Mouse (Mus musculus) erythroblast, embryonic 14.5 days (primary cell): ENCODE results near the gene Whamm. TPM values are rescaled to one million over a fixed set of nuclear protein-coding genes. Genes with fewer than 3 reads are reported as not detected.

Experiments used
- H3K27me3 ChIP-seq: 2 replicates; pipeline ENCODE4 v1.6.1; 2012; ENCODE audit warnings: inconsistent platforms; ENCODE audit not compliant: control insufficient read depth
- H3K36me3 ChIP-seq: 2 replicates; pipeline ENCODE4 v1.6.1; 2012; ENCODE audit warnings: mild to moderate bottlenecking, inconsistent platforms; ENCODE audit not compliant: control insufficient read depth
- H3K4me1 ChIP-seq: 2 replicates; pipeline ENCODE4 v1.6.1; 2012; ENCODE audit warnings: inconsistent platforms; ENCODE audit not compliant: control insufficient read depth
- H3K4me3 ChIP-seq: replicated peaks from 2 replicates; pipeline ENCODE3; 2012; ENCODE audit warnings: moderate library complexity, mild to moderate bottlenecking, inconsistent platforms
- H3K9me3 ChIP-seq: 2 replicates; pipeline ENCODE4 v1.6.1; 2012; ENCODE audit warnings: low read length, inconsistent platforms, mixed read lengths; ENCODE audit not compliant: control insufficient read depth
- GATA1 ChIP-seq: IDR thresholded peaks from 2 replicates; pipeline ENCODE4 v1.6.1; 2012; ENCODE audit warnings: low read length, inconsistent platforms, mixed read lengths
- TAL1 ChIP-seq: IDR thresholded peaks from 3 replicates; pipeline ENCODE4 v1.6.1; 2012; ENCODE audit warnings: low read length, inconsistent platforms, mixed read lengths
- polyA plus RNA-seq: library from polyadenylated mRNA; stranded (reverse); fragments of >175 nt; gene quantifications from 2 replicates; pipeline ENCODE4 v1.2.3, GENCODE M21; 2012

Whamm gene
- polyA plus RNA-seq, 1 experiment, result 3.9 TPM

DNA sequence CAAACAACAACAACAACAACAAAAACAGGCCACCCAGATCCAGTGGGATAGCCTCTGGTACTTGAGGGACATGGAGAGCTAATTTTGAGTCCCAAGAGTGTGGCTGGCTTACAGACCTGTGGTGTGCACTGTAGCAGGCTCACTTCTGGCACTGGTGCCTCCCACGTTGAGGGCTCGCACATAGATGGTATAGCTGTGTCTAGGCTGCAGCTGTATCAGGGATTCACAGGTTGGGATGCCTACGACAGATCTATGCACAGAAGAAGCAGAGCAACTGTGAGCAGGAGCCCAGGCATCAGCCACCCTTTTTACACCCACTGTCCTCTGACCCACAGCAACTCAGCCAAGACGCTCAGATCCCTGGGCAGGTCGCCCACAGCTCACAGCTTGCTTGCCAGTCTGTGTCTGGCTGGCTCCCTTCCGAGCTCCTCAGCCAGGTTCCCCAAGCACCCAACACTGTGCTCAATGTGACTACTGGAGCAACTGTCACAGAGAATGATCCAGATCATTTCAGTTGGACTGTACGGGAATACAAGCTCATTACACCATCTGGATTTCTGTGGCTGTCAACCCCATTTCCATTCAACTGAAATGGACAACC is 29.0 kb upstream of the Whamm start:
- Histone ChIP-seq H3K4me1 (peaks cover 11% of the 10 kb centered on the region), H3K27me3 (peaks cover 4% of the 10 kb centered on the region), H3K36me3 (no peaks in the 10 kb centered on the region), H3K9me3 (no peaks in the 10 kb centered on the region), H3K4me3 (no peak overlapping the region)
- TF ChIP-seq GATA1 (no peak), TAL1 (no peak)

DNA sequence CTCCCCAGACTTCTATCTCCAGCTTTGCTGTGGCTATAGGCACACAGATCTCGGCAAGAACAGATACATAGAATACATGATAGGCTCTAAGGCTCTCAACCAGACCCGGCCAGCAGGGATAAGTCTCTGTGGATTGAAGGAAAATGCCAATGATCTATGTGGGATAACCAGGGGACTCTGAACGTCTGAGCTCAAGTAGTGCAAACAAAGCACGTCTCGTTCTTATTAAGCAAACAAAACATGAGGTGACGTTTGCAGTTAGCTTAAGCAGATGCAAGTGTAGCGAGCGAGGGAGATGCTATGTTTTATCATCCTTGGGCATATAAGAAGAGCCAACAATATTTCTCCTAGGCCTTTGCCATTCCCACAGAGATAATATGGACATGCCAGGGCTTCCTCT is 28.1 kb upstream of the Whamm start:
- H3K27me3 ChIP-seq, result peaks cover 4% of the 10 kb centered on the region
- H3K4me3 ChIP-seq, result no peak overlapping the region
- no peaks in the 10 kb centered on the region for H3K9me3 ChIP-seq
- no peak for TF ChIP-seq TAL1
- TF ChIP-seq GATA1, result no peak
- H3K4me1 ChIP-seq, result peaks cover 2% of the 10 kb centered on the region
- no peaks in the 10 kb centered on the region for H3K36me3 ChIP-seq

DNA sequence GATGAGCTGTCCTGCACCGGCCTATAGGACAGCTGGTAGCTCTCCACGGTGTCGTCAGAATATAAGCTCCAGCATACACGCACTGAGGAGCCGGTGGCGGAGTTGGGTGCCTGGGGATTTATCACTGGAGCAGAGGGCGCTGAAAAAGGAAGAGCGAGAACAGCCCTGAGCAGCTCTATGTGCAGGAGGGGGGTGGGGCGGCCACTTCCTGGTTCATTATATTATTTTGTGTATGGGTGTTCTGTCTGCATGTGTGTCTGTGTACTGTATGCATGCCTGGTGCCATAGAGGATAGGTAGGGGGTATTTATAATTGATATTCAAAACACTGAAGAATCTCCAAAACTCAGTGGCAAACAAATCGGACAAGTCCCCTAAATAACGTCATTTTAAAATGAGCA is 22.2 kb upstream of the Whamm start:
- Histone ChIP-seq H3K4me1 (no peaks in the 10 kb centered on the region), H3K36me3 (no peaks in the 10 kb centered on the region), H3K9me3 (no peaks in the 10 kb centered on the region), H3K27me3 (no peaks in the 10 kb centered on the region), H3K4me3 (no peak overlapping the region)
- TF ChIP-seq TAL1 (no peak), GATA1 (no peak)

DNA sequence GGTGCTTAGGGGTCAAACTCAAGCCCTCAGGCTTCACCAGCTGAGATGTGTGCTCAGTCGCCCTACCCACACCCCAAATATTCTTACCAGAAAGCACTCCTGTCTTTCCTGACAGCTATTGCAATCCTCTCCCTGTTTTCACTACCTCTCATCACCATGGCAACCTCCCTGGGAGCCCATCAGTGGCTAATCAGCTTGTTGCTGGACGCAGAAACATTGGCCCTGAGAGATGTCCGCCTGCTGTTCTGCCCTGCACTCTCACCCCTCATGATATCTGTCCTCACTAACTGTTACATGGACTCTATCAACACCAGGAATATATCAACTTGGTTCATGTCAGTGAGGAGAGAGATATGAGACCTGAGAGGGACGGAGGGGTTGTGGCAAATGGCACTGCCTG is 17.5 kb upstream of the Whamm start:
- Histone ChIP-seq H3K27me3 (no peaks in the 10 kb centered on the region), H3K4me1 (no peaks in the 10 kb centered on the region), H3K36me3 (no peaks in the 10 kb centered on the region), H3K9me3 (no peaks in the 10 kb centered on the region), H3K4me3 (no peak overlapping the region)
- TF ChIP-seq GATA1 (no peak), TAL1 (no peak)

DNA sequence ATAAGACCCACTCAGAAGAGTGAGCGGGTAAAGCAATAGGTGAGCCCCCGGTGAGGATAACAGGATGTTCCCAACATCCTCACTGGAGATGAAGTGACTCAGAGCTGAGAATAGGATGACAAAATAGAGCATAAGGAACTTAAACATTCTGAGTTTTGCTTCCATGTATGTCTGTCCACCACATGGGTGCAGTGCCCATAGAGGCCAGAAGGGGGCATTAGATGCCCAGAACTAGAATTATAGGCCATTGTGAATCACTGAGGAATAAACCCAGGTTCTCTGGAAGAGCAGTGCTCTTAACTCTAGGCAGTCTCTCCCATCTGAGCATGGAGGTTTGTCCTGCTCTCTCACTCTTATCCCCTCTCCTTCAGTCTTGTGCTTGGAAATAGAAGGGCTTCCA is 16.7 kb upstream of the Whamm start:
- Histone ChIP-seq H3K36me3 (no peaks in the 10 kb centered on the region), H3K27me3 (no peaks in the 10 kb centered on the region), H3K4me3 (no peak overlapping the region), H3K9me3 (no peaks in the 10 kb centered on the region), H3K4me1 (no peaks in the 10 kb centered on the region)
- TF ChIP-seq TAL1 (no peak), GATA1 (no peak)

DNA sequence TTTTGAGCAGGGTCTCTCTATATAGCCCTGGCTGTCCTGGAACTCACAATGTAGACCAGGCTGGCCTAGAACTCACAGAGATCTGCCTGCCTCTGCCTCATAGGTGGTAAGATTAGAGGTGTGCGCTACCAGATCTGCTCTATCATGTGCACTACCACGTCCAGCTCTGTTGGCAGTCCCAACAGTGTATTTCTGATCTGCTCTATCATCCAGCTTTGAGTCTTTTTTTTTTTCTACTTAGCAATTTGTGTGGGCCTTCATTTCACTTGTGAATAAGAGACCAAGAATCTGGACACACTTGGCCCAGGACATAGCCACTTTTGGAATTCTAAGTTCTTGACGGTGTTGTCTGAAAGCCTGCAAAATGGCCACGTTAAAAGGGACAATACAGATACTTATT is 14.2 kb upstream of the Whamm start:
- no peaks in the 10 kb centered on the region for H3K9me3 ChIP-seq
- no peaks in the 10 kb centered on the region for H3K36me3 ChIP-seq
- no peaks in the 10 kb centered on the region for H3K4me1 ChIP-seq
- no peak overlapping the region for H3K4me3 ChIP-seq
- no peak for TF ChIP-seq TAL1
- TF ChIP-seq GATA1, result no peak
- peaks cover 2% of the 10 kb centered on the region for H3K27me3 ChIP-seq

DNA sequence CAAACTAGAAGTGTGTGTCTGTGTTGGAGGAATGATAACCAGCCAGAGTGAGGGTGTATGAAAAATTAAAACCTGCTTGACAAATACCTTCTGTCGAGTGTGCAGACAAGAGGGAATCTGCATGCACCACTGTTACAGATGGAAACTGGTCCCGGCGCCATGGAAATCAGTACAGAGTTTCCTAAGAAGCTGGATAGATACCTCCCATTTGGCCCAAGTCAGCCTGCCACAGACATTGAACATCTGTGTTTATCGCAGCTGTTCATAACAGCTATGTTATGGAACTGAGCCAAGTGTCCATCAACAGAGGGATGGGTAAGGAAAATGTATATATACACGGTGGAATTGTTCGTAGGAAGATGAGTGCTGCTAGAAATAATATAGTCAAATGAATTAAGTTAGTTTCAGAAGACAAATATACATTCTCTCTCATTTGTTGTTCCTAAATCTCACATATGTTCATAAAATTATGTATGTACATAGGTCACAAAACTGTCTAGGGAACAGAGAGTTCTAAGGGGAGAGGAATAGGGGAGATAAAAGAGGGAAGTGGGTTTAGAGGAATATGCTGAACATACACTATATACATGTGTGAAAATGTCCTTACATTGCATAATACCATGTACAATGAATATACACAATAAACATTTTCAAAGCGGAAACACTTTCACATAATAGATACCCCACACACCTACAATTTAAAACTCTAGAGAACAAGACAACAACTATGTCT is 13.6 kb upstream of the Whamm start:
- no peak for TF ChIP-seq GATA1
- H3K9me3 ChIP-seq, result no peaks in the 10 kb centered on the region
- peaks cover 2% of the 10 kb centered on the region for H3K27me3 ChIP-seq
- H3K4me1 ChIP-seq, result no peaks in the 10 kb centered on the region
- H3K36me3 ChIP-seq, result no peaks in the 10 kb centered on the region
- H3K4me3 ChIP-seq, result no peak overlapping the region

DNA sequence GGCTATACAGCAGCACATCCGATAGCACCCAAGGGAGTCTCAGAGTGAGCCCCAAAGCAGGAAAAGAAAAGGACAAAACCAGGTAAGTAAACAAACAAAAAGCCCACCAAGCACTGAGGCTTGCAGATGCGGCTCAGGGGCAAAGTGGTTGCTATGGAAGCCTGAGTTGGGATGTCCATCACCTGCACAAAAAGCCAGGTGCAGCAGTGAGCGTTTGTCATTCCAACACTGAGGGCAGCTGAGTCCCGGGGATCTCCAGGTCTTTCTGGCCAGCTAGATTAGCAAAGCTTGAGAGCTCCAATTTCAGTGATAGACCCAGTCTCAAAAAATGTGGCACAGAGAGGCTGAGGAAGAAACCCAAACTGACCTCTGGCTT is 13.1 kb upstream of the Whamm start:
- Histone ChIP-seq H3K4me3 (no peak overlapping the region), H3K4me1 (no peaks in the 10 kb centered on the region), H3K27me3 (peaks cover 2% of the 10 kb centered on the region), H3K36me3 (no peaks in the 10 kb centered on the region), H3K9me3 (no peaks in the 10 kb centered on the region)
- TF ChIP-seq GATA1, result no peak
- TF ChIP-seq TAL1, result no peak

DNA sequence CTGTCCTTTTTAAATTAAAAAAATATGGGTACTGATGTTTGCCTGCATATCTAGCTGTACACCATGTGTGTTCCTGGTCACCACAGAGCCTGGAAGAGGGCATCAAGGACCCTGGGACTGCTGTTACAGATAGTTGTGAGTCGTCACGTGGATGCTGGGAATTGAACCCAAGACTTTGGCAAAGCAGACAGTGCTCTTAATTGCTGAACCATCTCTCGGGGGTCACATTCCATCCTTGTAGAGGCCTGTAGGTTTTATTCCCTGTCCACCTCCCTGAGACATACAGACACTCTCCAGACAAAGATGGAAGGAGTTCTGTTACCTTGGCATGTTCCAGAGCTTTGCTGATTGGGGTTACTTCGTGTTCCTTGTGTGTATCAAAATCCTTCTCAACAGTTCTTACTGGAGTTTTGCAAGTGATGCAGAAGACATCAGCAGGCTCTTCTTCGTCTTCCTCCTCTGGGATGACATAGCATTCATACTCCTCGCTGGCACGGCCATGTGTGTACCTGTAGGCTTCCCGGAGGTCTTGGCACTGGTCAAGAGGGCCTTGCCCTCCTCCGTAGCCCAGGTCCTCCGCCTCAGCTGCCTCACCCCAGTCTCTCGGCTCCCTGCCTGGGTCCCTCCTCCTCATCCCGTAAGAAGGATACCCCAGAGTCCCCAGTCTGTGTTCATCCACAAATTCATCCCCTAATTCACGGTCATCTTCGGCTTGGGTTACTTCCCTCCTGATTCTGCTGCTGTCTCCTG is 11.7 kb upstream of the Whamm start:
- Histone ChIP-seq H3K9me3 (no peaks in the 10 kb centered on the region), H3K4me3 (no peak overlapping the region), H3K4me1 (no peaks in the 10 kb centered on the region), H3K27me3 (peaks cover 9% of the 10 kb centered on the region), H3K36me3 (no peaks in the 10 kb centered on the region)
- TF ChIP-seq GATA1 (no peak), TAL1 (no peak)
